Mouse (Mus musculus): Measurements from ENCODE around the gene Frat2. TPM values are rescaled to one million over a fixed set of nuclear protein-coding genes. Genes with fewer than 3 reads are reported as not detected.
A peak's percentile ranks its signal among the peaks of the same experiment; 100 is the strongest.

Gene Frat2
- total and polyA plus RNA-seq, 3 experiments, result 1.4 to 4.9 (median 2.7) TPM

- no peak overlapping the region for H3K9ac ChIP-seq (ENCODE audit: low read depth, low read length)
- no peaks in the 10 kb centered on the region for H3K4me1 ChIP-seq (ENCODE audit: control insufficient read depth, insufficient read depth, low read length)
- intact Hi-C loops (cut with DNase I), result loop anchor here (2.0 to 10.0 kb wide), 2 partner anchors 25 to 711 kb away; partner anchors contain the start of genes Frat1 and R3hcc1l
- no peak overlapping the region for H3K4me3 ChIP-seq
- H3K27ac ChIP-seq, result no peak overlapping the region
- peak; percentile 11 to 26 for DNase-seq
- TF ChIP-seq EP300 (IDR thresholded peaks at IDR 0.05; ENCODE audit: insufficient read depth, low read depth, low read length) (no peak), CTCF (IDR thresholded peaks at IDR 0.05) (peak; percentile 48)
- no peaks in the 10 kb centered on the region for H3K27me3 ChIP-seq (ENCODE audit: control insufficient read depth, insufficient read depth, low read length)
- H3K79me2 ChIP-seq (replicated peaks; ENCODE audit: control insufficient read depth, insufficient read depth, low read length), result no peaks in the 10 kb centered on the region
- 46% methylated on average over 7 of the region's 7 CpGs for WGBS
- H3K36me3 ChIP-seq (ENCODE audit: control insufficient read depth, insufficient read depth, low read length), result no peaks in the 10 kb centered on the region
Observed at GRCm38 (mm10) chr19:41803322-41803721, 44.6 kb downstream of the Frat2 start.

- intact Hi-C loops (cut with DNase I), result loop anchor here (2.0 to 10.0 kb wide), 3 partner anchors 27 to 713 kb away; partner anchors contain the start of genes Frat1, Frat2 and R3hcc1l
- Histone ChIP-seq H3K4me3 (peak within 1 kb of the TSS; percentile 54), H3K79me2 (replicated peaks; ENCODE audit: control insufficient read depth, insufficient read depth, low read length) (no peaks in the 10 kb centered on the region), H3K27me3 (ENCODE audit: control insufficient read depth, insufficient read depth, low read length) (no peaks in the 10 kb centered on the region), H3K27ac (peak within 1 kb of the TSS; percentile 68), H3K36me3 (ENCODE audit: control insufficient read depth, insufficient read depth, low read length) (no peaks in the 10 kb centered on the region), H3K4me1 (ENCODE audit: control insufficient read depth, insufficient read depth, low read length) (no peaks in the 10 kb centered on the region), H3K9ac (ENCODE audit: low read depth, low read length) (peak within 1 kb of the TSS; percentile 54)
- under 1% methylated on average over 48 of the region's 48 CpGs for WGBS
- no peak for TF ChIP-seq CTCF (IDR thresholded peaks at IDR 0.05)
- TF ChIP-seq POLR2A (IDR thresholded peaks at IDR 0.05; ENCODE audit: insufficient read depth, low read depth, low read length), result peak; percentile 50; the same call in 1 of the 2 replicates
- DNase-seq, result peak; percentile 91 to 94
Observed at GRCm38 (mm10) chr19:41801742-41802369, 46.1 kb downstream of the Frat2 start, which contains the start of gene Arhgap19. TSS of gene Arhgap19 (minus strand) at chr19:41802047.

GRCm38 (mm10) chr19:41800986-41801741, 46.8 kb downstream of the Frat2 start:
- no peak for TF ChIP-seq CTCF (IDR thresholded peaks at IDR 0.05)
- TF ChIP-seq EP300 (IDR thresholded peaks at IDR 0.05; ENCODE audit: insufficient read depth, low read depth, low read length), result no peak
- no peak for TF ChIP-seq POLR2A (IDR thresholded peaks at IDR 0.05; ENCODE audit: insufficient read depth, low read depth, low read length)
- DNase-seq, result no peak
- H3K27ac ChIP-seq, result peak overlapping the region; percentile 68
- no peaks in the 10 kb centered on the region for H3K36me3 ChIP-seq (ENCODE audit: control insufficient read depth, insufficient read depth, low read length)
- 1% methylated on average over 26 of the region's 26 CpGs for WGBS
- H3K27me3 ChIP-seq (ENCODE audit: control insufficient read depth, insufficient read depth, low read length), result no peaks in the 10 kb centered on the region
- intact Hi-C loops (cut with DNase I), result loop anchor here (2.0 to 10.0 kb wide), 2 partner anchors 48 to 714 kb away; partner anchors contain the start of genes Frat2 and R3hcc1l
- peak overlapping the region; percentile 54 for H3K4me3 ChIP-seq
- no peaks in the 10 kb centered on the region for H3K4me1 ChIP-seq (ENCODE audit: control insufficient read depth, insufficient read depth, low read length)
- H3K79me2 ChIP-seq (replicated peaks; ENCODE audit: control insufficient read depth, insufficient read depth, low read length), result no peaks in the 10 kb centered on the region
- peak overlapping the region; percentile 54 for H3K9ac ChIP-seq (ENCODE audit: low read depth, low read length)

GRCm38 (mm10) chr19:41800451-41800850, 47.5 kb downstream of the Frat2 start:
- no peaks in the 10 kb centered on the region for H3K79me2 ChIP-seq (replicated peaks; ENCODE audit: control insufficient read depth, insufficient read depth, low read length)
- no peak for DNase-seq
- H3K9ac ChIP-seq (ENCODE audit: low read depth, low read length), result no peak overlapping the region
- no peaks in the 10 kb centered on the region for H3K4me1 ChIP-seq (ENCODE audit: control insufficient read depth, insufficient read depth, low read length)
- H3K36me3 ChIP-seq (ENCODE audit: control insufficient read depth, insufficient read depth, low read length), result no peaks in the 10 kb centered on the region
- TF ChIP-seq CTCF (IDR thresholded peaks at IDR 0.05) (no peak), POLR2A (IDR thresholded peaks at IDR 0.05; ENCODE audit: insufficient read depth, low read depth, low read length) (no peak), EP300 (IDR thresholded peaks at IDR 0.05; ENCODE audit: insufficient read depth, low read depth, low read length) (no peak)
- no peak overlapping the region for H3K27ac ChIP-seq
- no peaks in the 10 kb centered on the region for H3K27me3 ChIP-seq (ENCODE audit: control insufficient read depth, insufficient read depth, low read length)
- intact Hi-C loops (cut with DNase I), result loop anchor here (2.0 to 10.0 kb wide), 2 partner anchors 48 to 714 kb away; partner anchors contain the start of genes Frat2 and R3hcc1l
- no peak overlapping the region for H3K4me3 ChIP-seq
- WGBS, result 50% methylated on average over 6 of the region's 6 CpGs

GRCm38 (mm10) chr19:41797536-41797935, 50.4 kb downstream of the Frat2 start:
- no peak for DNase-seq

More at GRCm38 (mm10) chr19:41797536-41797935, 50.4 kb downstream of the Frat2 start:
- Histone ChIP-seq H3K9ac (ENCODE audit: low read depth, low read length) (no peak overlapping the region), H3K27me3 (ENCODE audit: control insufficient read depth, insufficient read depth, low read length) (no peaks in the 10 kb centered on the region), H3K79me2 (replicated peaks; ENCODE audit: control insufficient read depth, insufficient read depth, low read length) (no peaks in the 10 kb centered on the region), H3K4me1 (ENCODE audit: control insufficient read depth, insufficient read depth, low read length) (no peaks in the 10 kb centered on the region), H3K36me3 (ENCODE audit: control insufficient read depth, insufficient read depth, low read length) (no peaks in the 10 kb centered on the region), H3K27ac (no peak overlapping the region), H3K4me3 (no peak overlapping the region)
- 89% methylated on average over 6 of the region's 6 CpGs for WGBS
- TF ChIP-seq POLR2A (IDR thresholded peaks at IDR 0.05; ENCODE audit: insufficient read depth, low read depth, low read length) (no peak), CTCF (IDR thresholded peaks at IDR 0.05) (no peak)
- intact Hi-C loops (cut with DNase I), result no loop called here
